Mouse (Mus musculus) right cerebral cortex, postnatal 25 days (tissue): Measurements from ENCODE around the gene Rassf5.

Experiments
- DNase-seq: peaks from one replicate; pipeline ENCODE4 v3.0.0; 2022

The Rassf5 gene

DNA sequence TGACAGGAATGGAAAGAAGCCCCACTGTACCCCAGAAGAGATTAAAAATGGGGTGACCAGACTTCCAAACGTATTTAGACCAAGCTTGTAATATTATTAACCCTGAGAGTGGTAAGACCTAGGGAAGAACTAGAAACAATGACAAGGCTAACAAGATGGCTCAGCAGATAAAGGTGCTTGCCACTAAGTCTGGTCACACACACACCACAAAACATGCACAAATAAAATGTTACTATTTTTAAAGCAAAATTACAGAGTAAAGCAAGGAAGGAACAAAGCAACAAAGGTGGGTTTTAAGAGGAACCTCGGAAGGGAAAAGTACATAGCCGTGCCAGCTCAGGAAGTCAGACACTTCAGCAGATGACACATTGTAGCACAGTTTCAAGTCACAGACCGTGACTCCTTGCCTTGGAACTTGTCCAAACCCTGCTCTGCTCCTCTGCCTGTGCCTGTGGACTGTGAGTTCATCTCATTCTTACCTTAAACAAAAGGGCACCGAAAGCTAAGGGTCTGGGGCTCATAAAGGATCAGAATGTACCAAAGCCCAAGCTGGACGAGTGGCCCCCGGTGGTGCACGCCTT, 110.0 kb downstream of the Rassf5 start:
- DNase-seq = no peak

DNA sequence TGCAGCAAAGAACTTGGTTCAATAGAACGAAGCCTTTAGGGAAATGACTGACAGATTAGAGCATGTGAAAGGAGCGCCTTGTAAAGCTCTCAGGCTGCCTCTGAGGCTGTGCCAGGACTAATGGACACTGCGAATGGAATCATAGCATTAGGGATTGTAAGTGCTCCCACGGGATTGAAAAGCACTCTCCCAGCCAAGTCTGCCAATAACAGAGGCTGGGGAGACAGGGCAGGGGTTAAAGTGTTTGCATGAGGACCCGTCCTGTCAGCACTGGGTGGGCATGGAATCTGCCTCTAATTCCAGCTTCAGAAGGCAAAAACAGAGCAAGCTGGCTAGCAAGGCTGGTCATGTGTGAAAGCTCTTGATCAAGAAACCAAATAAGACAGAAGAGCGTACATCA, 110.8 kb downstream of the Rassf5 start:
- no peak for DNase-seq
